Mouse (Mus musculus) thymus, adult 2 months (tissue): ENCODE measurements around the gene Hsd17b14. TPM values are rescaled to one million over a fixed set of nuclear protein-coding genes. Genes with fewer than 3 reads are reported as not detected.
A peak's percentile ranks its signal among the peaks of the same experiment; 100 is the strongest.

ENCODE experiments used
- DNase-seq: peaks from one replicate; pipeline ENCODE4 v3.0.0; 2021
- H3K27ac ChIP-seq: fragments of 200-500 bp; 2 replicates; pipeline ENCODE4 v1.5.1; 2012; ENCODE audit warnings: low read length, control low read depth; ENCODE audit not compliant: control insufficient read depth, insufficient read depth
- H3K27me3 ChIP-seq: fragments of 200-500 bp; 2 replicates; pipeline ENCODE4 v1.6.1; 2012; ENCODE audit warnings: mild to moderate bottlenecking, low read length, moderate library complexity, mixed read lengths; ENCODE audit not compliant: control insufficient read depth, insufficient read depth
- H3K36me3 ChIP-seq: fragments of 200-500 bp; 2 replicates; pipeline ENCODE4 v1.6.1; 2012; ENCODE audit warnings: mild to moderate bottlenecking, low read length, moderate library complexity; ENCODE audit not compliant: control insufficient read depth, insufficient read depth
- H3K4me1 ChIP-seq: fragments of 200-500 bp; replicated peaks from 2 replicates; pipeline ENCODE4 v1.6.1; 2012; ENCODE audit warnings: low read length; ENCODE audit not compliant: control insufficient read depth, insufficient read depth
- H3K4me3 ChIP-seq: fragments of 200-500 bp; 2 replicates; pipeline ENCODE4 v1.5.1; 2012; ENCODE audit warnings: mild to moderate bottlenecking, low read length, control low read depth, moderate library complexity; ENCODE audit not compliant: control insufficient read depth, insufficient read depth
- CTCF ChIP-seq: fragments of 200-500 bp; IDR thresholded peaks from 2 replicates; pipeline ENCODE4 v1.5.1; 2012; ENCODE audit warnings: mild to moderate bottlenecking, control low read depth, low read length, moderate library complexity, borderline replicate concordance; ENCODE audit not compliant: control insufficient read depth, poor library complexity, insufficient read depth; ENCODE audit errors: extremely low read depth
- POLR2A ChIP-seq: fragments of 200-500 bp; IDR thresholded peaks from 2 replicates; pipeline ENCODE4 v1.6.1; 2012; ENCODE audit warnings: mild to moderate bottlenecking, low read length, control low read depth, moderate library complexity; ENCODE audit not compliant: control insufficient read depth, poor library complexity, insufficient read depth; ENCODE audit errors: extremely low read depth
- WGBS: fragments of 180-500 bp; shearing (Covaris S2); methylation state at CpG from one replicate; pipeline ENCODE4 v1.1.7; 2018; 5-methylcytosine and 5-hydroxymethylcytosine counted together
- polyA plus RNA-seq: library from polyadenylated mRNA; depleted of rRNA; stranded (reverse); fragments of >200 nt; gene quantifications from 2 replicates; pipeline ENCODE4 v1.2.3, GENCODE M21; 2012

The Hsd17b14 gene
- polyA plus RNA-seq, 1 experiment: 2.6 TPM

DNA sequence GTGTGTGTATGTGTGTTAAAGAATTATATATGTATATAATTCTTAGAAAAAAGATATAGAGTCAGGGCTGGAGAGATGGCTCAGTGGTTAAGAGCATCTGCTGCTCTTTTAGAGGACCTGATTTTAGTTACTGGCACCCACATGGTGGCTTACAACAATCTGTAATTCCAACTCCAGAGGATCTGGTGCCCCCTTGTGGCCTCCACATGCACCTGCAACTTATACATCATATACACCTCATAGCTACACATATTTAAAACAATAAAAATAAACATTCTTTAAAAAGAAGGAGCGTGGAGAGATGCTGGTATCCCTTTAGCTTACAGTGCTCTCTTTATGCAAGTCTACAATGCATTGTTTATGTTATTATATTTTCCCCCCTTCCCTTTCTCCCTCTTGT is 10.2 kb upstream of the Hsd17b14 start:
- no peak for DNase-seq
- H3K27me3 ChIP-seq: no peaks in the 10 kb centered on the region
- TF ChIP-seq CTCF (no peak), POLR2A (no peak)
- H3K27ac ChIP-seq: no peak overlapping the region
- no peak overlapping the region for H3K4me3 ChIP-seq
- WGBS: 100% methylated on average over 1 of the region's 1 CpGs
- H3K4me1 ChIP-seq: peaks cover 8% of the 10 kb centered on the region
- no peaks in the 10 kb centered on the region for H3K36me3 ChIP-seq

DNA sequence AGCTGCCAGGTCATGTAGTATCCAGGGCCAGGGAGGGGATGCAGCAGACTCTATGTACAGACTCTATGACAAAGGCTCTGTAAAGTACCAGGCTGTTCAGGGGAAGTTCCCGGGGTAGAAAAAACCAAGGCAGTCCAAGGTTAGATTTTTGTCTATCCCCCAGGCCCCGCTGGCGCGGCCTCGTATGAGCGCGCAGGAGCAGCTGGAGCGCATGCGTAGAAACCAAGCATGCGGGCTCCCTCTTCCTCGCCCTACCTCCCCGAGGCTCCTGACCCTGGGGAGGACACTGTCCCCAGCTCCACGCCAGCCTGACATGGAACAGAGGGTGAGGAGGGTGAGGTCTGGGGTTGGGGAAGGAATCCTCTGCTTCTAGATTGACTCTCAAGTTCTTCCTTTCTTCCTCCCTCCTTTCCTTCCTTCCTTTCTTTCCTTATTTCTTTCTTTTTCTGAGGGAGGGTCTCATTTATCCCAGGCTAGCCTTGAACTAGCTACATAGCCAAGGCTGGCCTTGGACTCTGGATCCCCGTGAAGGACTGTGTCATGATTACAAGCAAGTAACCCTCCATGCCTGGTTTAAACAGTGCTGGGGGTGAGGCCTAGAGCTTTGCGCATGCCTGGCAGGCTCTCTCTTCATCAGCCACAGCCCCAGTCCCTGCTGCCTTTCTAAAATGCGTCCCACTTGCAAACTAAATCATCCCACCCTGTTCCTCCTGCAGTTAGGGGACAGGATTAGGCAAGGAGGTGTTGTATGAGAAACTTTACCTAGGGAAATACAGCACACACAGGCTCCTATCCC is 4.9 kb upstream of the Hsd17b14 start:
- no peak for DNase-seq
- H3K27me3 ChIP-seq: no peaks in the 10 kb centered on the region
- H3K4me1 ChIP-seq: no peaks in the 10 kb centered on the region
- H3K36me3 ChIP-seq: no peaks in the 10 kb centered on the region
- TF ChIP-seq POLR2A (no peak), CTCF (no peak)
- H3K27ac ChIP-seq: no peak overlapping the region
- WGBS: 95% methylated on average over 16 of the region's 16 CpGs
- no peak overlapping the region for H3K4me3 ChIP-seq

DNA sequence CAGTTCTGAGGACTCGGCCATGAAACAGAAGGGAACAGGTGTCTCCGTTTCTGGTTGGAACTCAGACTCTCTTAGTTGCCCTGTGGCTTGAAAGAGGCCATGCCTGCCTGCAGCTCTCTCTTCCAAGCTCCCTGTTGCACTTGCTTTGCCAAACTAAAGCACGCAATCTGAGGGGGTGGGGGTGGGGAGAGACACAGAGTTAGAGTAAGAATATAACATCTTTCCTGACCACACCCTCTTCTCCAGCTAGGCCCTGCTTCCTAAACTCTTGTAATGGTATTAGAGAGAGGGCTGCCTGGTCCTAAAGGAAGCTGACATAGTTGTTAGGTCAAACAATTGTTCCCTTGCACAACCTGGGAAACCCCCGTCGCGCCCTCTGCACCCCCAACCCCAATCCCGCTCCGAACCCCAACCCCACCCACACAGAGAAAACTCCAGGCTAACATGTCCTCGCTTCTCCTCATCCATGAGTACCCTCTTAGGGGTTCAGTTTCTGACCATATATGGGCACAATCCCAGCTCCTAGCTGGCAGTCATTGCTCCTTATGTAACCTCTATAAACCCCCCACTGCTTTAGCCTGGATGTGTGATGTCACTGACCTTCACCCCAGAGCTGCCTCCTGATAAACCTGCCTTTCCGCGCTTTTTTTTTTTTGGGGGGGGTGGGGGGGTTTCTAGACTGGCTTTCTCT is 3.7 kb upstream of the Hsd17b14 start:
- Histone ChIP-seq H3K36me3 (no peaks in the 10 kb centered on the region), H3K4me3 (no peak overlapping the region), H3K4me1 (no peaks in the 10 kb centered on the region), H3K27ac (no peak overlapping the region), H3K27me3 (no peaks in the 10 kb centered on the region)
- TF ChIP-seq POLR2A (no peak), CTCF (no peak)
- DNase-seq: no peak
- 93% methylated on average over 11 of the region's 11 CpGs for WGBS

DNA sequence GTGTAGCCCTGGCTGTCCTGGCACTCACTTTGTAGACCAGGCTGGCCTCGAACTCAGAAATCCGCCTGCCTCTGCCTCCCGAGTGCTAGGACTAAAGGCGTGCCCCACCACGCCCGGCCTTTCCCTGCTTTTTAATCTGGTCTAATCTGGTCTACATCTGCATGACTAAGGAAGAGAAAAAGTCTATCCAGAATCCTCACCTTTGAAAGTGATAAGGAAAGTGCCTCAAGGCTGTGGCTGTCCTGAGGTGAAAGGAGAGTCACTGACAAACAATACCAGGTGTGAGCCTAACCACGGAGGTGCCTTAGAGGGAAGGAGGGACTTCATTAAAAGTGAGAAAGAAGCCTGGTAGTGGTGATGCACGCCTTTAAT is 3.2 kb upstream of the Hsd17b14 start:
- Histone ChIP-seq H3K4me3 (no peak overlapping the region), H3K4me1 (no peaks in the 10 kb centered on the region), H3K36me3 (no peaks in the 10 kb centered on the region), H3K27me3 (no peaks in the 10 kb centered on the region), H3K27ac (no peak overlapping the region)
- 82% methylated on average over 8 of the region's 8 CpGs for WGBS
- TF ChIP-seq POLR2A (no peak), CTCF (no peak)
- DNase-seq: no peak

DNA sequence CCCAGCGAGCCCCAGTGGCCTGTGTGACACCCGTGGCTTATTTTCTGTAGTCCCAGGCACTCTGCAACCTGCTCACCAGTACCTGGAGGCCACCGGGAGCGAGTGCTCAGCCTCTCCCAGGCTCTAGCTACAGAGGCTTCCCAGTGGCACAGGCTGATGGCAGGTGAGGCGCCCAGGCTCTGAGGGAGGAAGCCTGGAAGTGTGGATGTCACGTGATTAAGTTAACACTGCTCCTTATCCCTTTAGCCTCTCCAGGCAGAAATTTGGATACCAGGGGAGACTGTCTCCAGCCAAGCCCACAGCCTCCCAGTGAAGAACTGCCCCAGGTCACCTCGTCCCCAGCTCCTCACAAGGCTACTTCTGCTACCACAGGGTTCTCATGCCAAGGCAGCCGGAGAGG is 1.2 kb upstream of the Hsd17b14 start:
- no peaks in the 10 kb centered on the region for H3K27me3 ChIP-seq
- H3K4me3 ChIP-seq: no peak overlapping the region
- H3K36me3 ChIP-seq: no peaks in the 10 kb centered on the region
- DNase-seq: no peak
- WGBS: 92% methylated on average over 8 of the region's 8 CpGs
- no peak overlapping the region for H3K27ac ChIP-seq
- TF ChIP-seq CTCF: no peak
- TF ChIP-seq POLR2A: no peak
- 0 out of 2 replicates have a peak, but pooled peaks cover 1% of the 10 kb centered on the region for H3K4me1 ChIP-seq

DNA sequence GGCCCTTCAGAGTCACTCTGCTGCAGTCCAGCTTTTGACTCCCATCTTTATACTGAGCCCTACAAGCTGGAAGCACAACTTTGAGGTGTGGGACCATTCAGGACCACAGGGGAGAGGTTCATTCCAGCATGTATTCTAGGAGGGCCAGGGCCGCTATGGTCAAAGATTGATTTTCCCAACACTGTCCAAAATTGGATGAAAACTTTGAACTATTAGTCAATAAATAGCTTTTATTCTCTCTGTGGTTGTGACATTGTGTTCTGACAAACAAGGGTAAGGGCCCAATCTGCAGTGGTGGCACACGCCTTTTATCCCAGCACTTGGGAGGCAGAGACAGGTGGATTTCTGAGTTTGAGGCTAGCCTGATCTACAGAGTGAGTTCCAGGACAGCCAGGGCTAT is 703 bp upstream of the Hsd17b14 start:
- H3K4me1 ChIP-seq: 0 out of 2 replicates have a peak, but pooled peaks cover 6% of the 10 kb centered on the region
- WGBS: 99% methylated on average over 2 of the region's 2 CpGs
- no peak for TF ChIP-seq POLR2A
- no peak overlapping the region for H3K27ac ChIP-seq
- H3K4me3 ChIP-seq: no peak overlapping the region
- H3K27me3 ChIP-seq: no peaks in the 10 kb centered on the region
- no peaks in the 10 kb centered on the region for H3K36me3 ChIP-seq
- DNase-seq: no peak

DNA sequence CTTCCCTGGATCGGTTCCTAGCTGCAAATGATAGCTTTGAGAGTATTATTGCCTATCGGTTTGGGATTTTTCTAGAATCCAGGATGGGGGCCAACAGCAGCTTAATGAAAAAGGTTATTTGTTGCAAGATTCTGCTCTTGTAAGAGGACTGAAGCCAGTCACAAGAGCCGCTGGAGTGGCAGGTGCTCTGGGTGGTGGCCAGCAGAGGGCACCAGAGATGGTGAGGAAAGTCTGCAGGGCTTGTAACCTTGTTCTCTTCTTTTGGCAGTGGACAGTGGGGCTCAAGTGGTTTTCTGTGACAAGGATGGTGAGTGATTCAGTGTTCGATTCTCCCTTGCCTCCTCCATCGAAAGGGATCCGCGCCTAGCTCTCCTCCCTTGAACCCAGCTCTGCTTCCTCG is 1.1 kb downstream of the Hsd17b14 start:
- H3K36me3 ChIP-seq: no peaks in the 10 kb centered on the region
- 34% methylated on average over 8 of the region's 8 CpGs for WGBS
- H3K27ac ChIP-seq: no peak overlapping the region
- peaks cover 12% of the 10 kb centered on the region for H3K4me1 ChIP-seq
- peak; percentile 83 for DNase-seq
- H3K27me3 ChIP-seq: no peaks in the 10 kb centered on the region
- H3K4me3 ChIP-seq: no peak overlapping the region
- no peak for TF ChIP-seq POLR2A
- TF ChIP-seq CTCF: peak; percentile 84
